Comparison of ENCODE assay signal across 11 mouse cellular contexts in genomic region chr16:35109656-35110291, GRCm38 (mm10). TPM values are rescaled to one million over a fixed set of nuclear protein-coding genes. Genes with fewer than 3 reads are reported as not detected.
DNase-seq lines count a peak whose midpoint lies in the region; ATAC-seq and TF ChIP-seq lines count a peak whose summit lies in the region.
"Had no signal": no experiment of that assay in that cellular context is flagged by ENCODE, and none has a peak within 500 bp of the region (broad histone marks: within the 10 kb centered on the region; RNA-seq: fewer than 3 reads in every experiment).

No protein-coding gene starts in this region.

- TF ChIP-seq CTCF in forebrain, postnatal 0 days (IDR thresholded peaks at IDR 0.05; ENCODE audit: low read depth) = no peak
- no peak for TF ChIP-seq CTCF in lung, embryonic 14.5 days (IDR thresholded peaks at IDR 0.05; ENCODE audit: low read depth)

- 23% methylated on average over 7 of the region's 7 CpGs for whole genome bisulfite sequencing in forebrain, postnatal 0 days
- 16% methylated on average over 7 of the region's 7 CpGs for WGBS in forebrain, embryonic 16.5 days
- 41% methylated on average over 7 of the region's 7 CpGs for WGBS in lung, embryonic 14.5 days
- 32% methylated on average over 7 of the region's 7 CpGs for WGBS in embryonic facial prominence, embryonic 11.5 days

- DNase-seq in forebrain, postnatal 0 days = peak; percentile 23
- peak; percentile 62 for DNase-seq in lung, embryonic 14.5 days
- no peak for DNase-seq in lung, postnatal 4 days
- peak; percentile 17 for DNase-seq in embryonic facial prominence, embryonic 11.5 days (ENCODE audit: low spot score)
- DNase-seq in mesoderm, embryonic 11.5 days (ENCODE audit: low read depth, low spot score) = peak; percentile 49
- no peak for DNase-seq in frontal cortex, adult 2 months (ENCODE audit: extremely low spot score in 1 of 2, low spot score in 1 of 2)

- ATAC-seq in forebrain, postnatal 0 days = no peak
- ATAC-seq in forebrain, embryonic 16.5 days = no peak
- ATAC-seq in lung, embryonic 14.5 days (ENCODE audit: insufficient read depth) = peak; percentile 22; the same call in 1 of the 2 replicates
- ATAC-seq in embryonic facial prominence, embryonic 11.5 days (replicated peaks; ENCODE audit: insufficient number of reproducible peaks, low FRiP score, low TSS enrichment, low read depth) = no peak
- ATAC-seq in cerebellum, adult (ENCODE audit: insufficient number of reproducible peaks, low FRiP score, low TSS enrichment) = no peak
- ATAC-seq: liver, embryonic 12.5 days had no signal

- no peaks in the 10 kb centered on the region for H3K9me3 ChIP-seq in forebrain, postnatal 0 days (ENCODE audit: low read length)
- no peaks in the 10 kb centered on the region for H3K9me3 ChIP-seq in forebrain, embryonic 16.5 days (ENCODE audit: control insufficient read depth, low read length)
- no peaks in the 10 kb centered on the region for H3K9me3 ChIP-seq in lung, embryonic 14.5 days (ENCODE audit: low read depth, low read length)
- H3K9me3 ChIP-seq in embryonic facial prominence, embryonic 11.5 days (replicated peaks; ENCODE audit: control insufficient read depth, low read length) = no peaks in the 10 kb centered on the region
- H3K9me3 ChIP-seq: liver, embryonic 12.5 days; midbrain, embryonic 12.5 days; neural tube, embryonic 13.5 days had no signal

- peaks cover 11% of the 10 kb centered on the region for H3K36me3 ChIP-seq in forebrain, postnatal 0 days (ENCODE audit: insufficient read depth)
- 0 out of 2 replicates have a peak, but pooled peaks cover 2% of the 10 kb centered on the region for H3K36me3 ChIP-seq in forebrain, embryonic 16.5 days (ENCODE audit: control insufficient read depth, insufficient read depth)
- peaks cover 13% of the 10 kb centered on the region for H3K36me3 ChIP-seq in lung, embryonic 14.5 days (ENCODE audit: insufficient read depth)
- no peaks in the 10 kb centered on the region for H3K36me3 ChIP-seq in embryonic facial prominence, embryonic 11.5 days (replicated peaks; ENCODE audit: control insufficient read depth, insufficient read depth, low read depth, low read length)

- no peak overlapping the region for H3K4me3 ChIP-seq in forebrain, postnatal 0 days (ENCODE audit: low read depth, low read length)
- no peak overlapping the region for H3K4me3 ChIP-seq in forebrain, embryonic 16.5 days (replicated peaks; ENCODE audit: low read length)
- H3K4me3 ChIP-seq in lung, embryonic 14.5 days (ENCODE audit: low read depth, low read length) = no peak overlapping the region
- H3K4me3 ChIP-seq in embryonic facial prominence, embryonic 11.5 days (ENCODE audit: low read depth, low read length) = no peak overlapping the region
- H3K4me3 ChIP-seq: liver, embryonic 12.5 days; midbrain, embryonic 12.5 days had no signal

- H3K4me1 ChIP-seq in forebrain, postnatal 0 days (ENCODE audit: insufficient read depth) = 0 out of 2 replicates have a peak, but pooled peaks cover 3% of the 10 kb centered on the region
- H3K4me1 ChIP-seq in forebrain, embryonic 16.5 days (replicated peaks; ENCODE audit: control insufficient read depth, insufficient read depth, low read length) = peaks cover 10% of the 10 kb centered on the region
- peaks cover 8% of the 10 kb centered on the region for H3K4me1 ChIP-seq in lung, embryonic 14.5 days (ENCODE audit: insufficient read depth)
- no peaks in the 10 kb centered on the region; the same call in none of the 2 replicates for H3K4me1 ChIP-seq in embryonic facial prominence, embryonic 11.5 days (ENCODE audit: control insufficient read depth, insufficient read depth, low read length)

- H3K9ac ChIP-seq in forebrain, postnatal 0 days = no peak overlapping the region
- H3K9ac ChIP-seq in forebrain, embryonic 16.5 days (replicated peaks; ENCODE audit: low read depth, low read length) = no peak overlapping the region
- H3K9ac ChIP-seq in lung, embryonic 14.5 days = no peak overlapping the region
- no peak overlapping the region for H3K9ac ChIP-seq in embryonic facial prominence, embryonic 11.5 days (replicated peaks; ENCODE audit: low read length)
- H3K9ac ChIP-seq: liver, embryonic 12.5 days; midbrain, embryonic 12.5 days had no signal

- H3K27me3 ChIP-seq in forebrain, postnatal 0 days (ENCODE audit: insufficient read depth, low read length) = no peaks in the 10 kb centered on the region
- no peaks in the 10 kb centered on the region for H3K27me3 ChIP-seq in forebrain, embryonic 16.5 days (replicated peaks; ENCODE audit: control insufficient read depth, insufficient read depth, low read length)
- no peaks in the 10 kb centered on the region for H3K27me3 ChIP-seq in lung, embryonic 14.5 days (ENCODE audit: insufficient read depth, low read length)
- no peaks in the 10 kb centered on the region for H3K27me3 ChIP-seq in embryonic facial prominence, embryonic 11.5 days (ENCODE audit: control insufficient read depth, insufficient read depth, low read length)
- H3K27me3 ChIP-seq: liver, embryonic 12.5 days; midbrain, embryonic 12.5 days; neural tube, embryonic 13.5 days had no signal

- H3K4me2 ChIP-seq in forebrain, postnatal 0 days (ENCODE audit: low read depth) = no peak overlapping the region
- no peak overlapping the region for H3K4me2 ChIP-seq in forebrain, embryonic 16.5 days (ENCODE audit: low read length)
- 0 out of 2 replicates have a peak overlapping the region, but pooled peaks have one; percentile 28 for H3K4me2 ChIP-seq in lung, embryonic 14.5 days
- no peak overlapping the region for H3K4me2 ChIP-seq in embryonic facial prominence, embryonic 11.5 days (ENCODE audit: low read depth, low read length)
- H3K4me2 ChIP-seq: liver, embryonic 12.5 days had no signal

- H3K27ac ChIP-seq in forebrain, postnatal 0 days (ENCODE audit: low read depth, low read length) = no peak overlapping the region
- H3K27ac ChIP-seq in forebrain, embryonic 16.5 days (ENCODE audit: low read length) = no peak overlapping the region
- peak overlapping the region; percentile 79 for H3K27ac ChIP-seq in lung, embryonic 14.5 days (ENCODE audit: low read depth)
- H3K27ac ChIP-seq in embryonic facial prominence, embryonic 11.5 days (replicated peaks; ENCODE audit: low read depth, low read length) = no peak overlapping the region
- H3K27ac ChIP-seq: liver, embryonic 12.5 days had no signal

RNA-seq across cellular contexts. Expression of gene Adcy5, which starts 44.9 kb away (rescaled TPM):
- 52.7 and 57.8 TPM in 2 replicates for total RNA-seq in forebrain, postnatal 0 days (2014; rRNA removed)
- 5.8 and 7.0 TPM in 2 replicates for polyA plus RNA-seq in forebrain, postnatal 0 days (2015; fragmentation: Nextera tagmentation; extraction: Ambion mirVana)
- polyA plus RNA-seq in forebrain, embryonic 16.5 days (2015; fragmentation: Nextera tagmentation; extraction: Ambion mirVana) = 5.8 and 6.8 TPM in 2 replicates
- polyA plus RNA-seq in lung, embryonic 14.5 days (2014; fragmentation: Nextera tagmentation; extraction: Ambion mirVana) = 1.8 and 1.9 TPM in 2 replicates
- 1.4 and 1.6 TPM in 2 replicates for polyA plus RNA-seq in embryonic facial prominence, embryonic 11.5 days (2014; fragmentation: Nextera tagmentation; extraction: Ambion mirVana)
- 65.9 and 68.5 TPM in 2 replicates for polyA plus RNA-seq in frontal cortex, adult 2 months (2012; rRNA removed)

Comparison
In these comparisons a context has a peak if more than half of its experiments do, and no peak if none do; other contexts are left out.
1. DNase-seq: peak in forebrain, postnatal 0 days (single experiment), lung, embryonic 14.5 days (single experiment), embryonic facial prominence, embryonic 11.5 days (single experiment) and mesoderm, embryonic 11.5 days (single experiment); none in lung, postnatal 4 days (0 of 2) and frontal cortex, adult 2 months (0 of 2).